Mouse (Mus musculus): ENCODE results near the gene Dnali1.

- TF ChIP-seq CTCF (IDR thresholded peaks at IDR 0.05; ENCODE audit: control insufficient read depth, insufficient read depth, insufficient read length) (no peak), FOSL1 (IDR thresholded peaks at IDR 0.05; ENCODE audit: insufficient read depth, low read length, poor library complexity, severe bottlenecking) (no peak), USF1 (IDR thresholded peaks at IDR 0.05; ENCODE audit: low read depth) (no peak), MAX (IDR thresholded peaks at IDR 0.05) (no peak), CEBPB (IDR thresholded peaks at IDR 0.05; ENCODE audit: low read depth) (no peak), MYOG (IDR thresholded peaks at IDR 0.05; ENCODE audit: control insufficient read depth, extremely low read depth, insufficient read length) (no peak)
These were observed 48.1 kb downstream of the Dnali1 start for GRCm38 (mm10) chr4:125017431-125017830.

Measured in C2C12 (cell line).